Mouse (Mus musculus): ENCODE data around the gene Gm20715. TPM values are rescaled to one million over a fixed set of nuclear protein-coding genes. Genes with fewer than 3 reads are reported as not detected.
"Not testable (repeated sequence)": the region's sequence is repeated elsewhere in the genome, so short reads cannot be mapped to it uniquely, and the experiment has no call there.

The Gm20715 gene
- polyA plus RNA-seq, 1 experiment = not detected

GRCm38 (mm10) chr7:6456399-6456798 is 46.3 kb downstream of the Gm20715 start:
- Histone ChIP-seq H3K4me3 (replicated peaks) (no peak overlapping the region), H3K36me3 (ENCODE audit: control insufficient read depth) (no peaks in the 10 kb centered on the region), H3K9me3 (ENCODE audit: control insufficient read depth, low read length) (peaks cover 7% of the 10 kb centered on the region), H3K4me1 (ENCODE audit: control insufficient read depth) (no peaks in the 10 kb centered on the region), H3K27me3 (ENCODE audit: control insufficient read depth) (no peaks in the 10 kb centered on the region)
- TF ChIP-seq GATA1 (IDR thresholded peaks at IDR 0.05; ENCODE audit: low read length) = no peak
- no peak for TF ChIP-seq TAL1 (IDR thresholded peaks at IDR 0.05; ENCODE audit: low read length)

GRCm38 (mm10) chr7:6466951-6467350 is 56.9 kb downstream of the Gm20715 start, which contains the start of gene Olfr1346:
TSS of gene Olfr1346 (plus strand) at chr7:6467101.
- H3K36me3 ChIP-seq (ENCODE audit: control insufficient read depth) = no peaks in the 10 kb centered on the region
- no peak for TF ChIP-seq GATA1 (IDR thresholded peaks at IDR 0.05; ENCODE audit: low read length)
- no peak for TF ChIP-seq TAL1 (IDR thresholded peaks at IDR 0.05; ENCODE audit: low read length)
- no peaks in the 10 kb centered on the region for H3K27me3 ChIP-seq (ENCODE audit: control insufficient read depth)
- no peaks in the 10 kb centered on the region for H3K4me1 ChIP-seq (ENCODE audit: control insufficient read depth)
- no peaks in the 10 kb centered on the region for H3K9me3 ChIP-seq (ENCODE audit: control insufficient read depth, low read length)
- H3K4me3 ChIP-seq (replicated peaks) = no peak within 1 kb of the TSS

GRCm38 (mm10) chr7:6477633-6478032 is 67.6 kb downstream of the Gm20715 start:
- not testable (repeated sequence) for H3K4me1 ChIP-seq (ENCODE audit: control insufficient read depth); H3K36me3 ChIP-seq (ENCODE audit: control insufficient read depth); H3K9me3 ChIP-seq (ENCODE audit: control insufficient read depth, low read length); H3K27me3 ChIP-seq (ENCODE audit: control insufficient read depth); H3K4me3 ChIP-seq (replicated peaks)

- H3K4me1 ChIP-seq (ENCODE audit: control insufficient read depth) = no peaks in the 10 kb centered on the region
- H3K9me3 ChIP-seq (ENCODE audit: control insufficient read depth, low read length) = peaks cover 9% of the 10 kb centered on the region
- no peak for TF ChIP-seq GATA1 (IDR thresholded peaks at IDR 0.05; ENCODE audit: low read length)
- TF ChIP-seq TAL1 (IDR thresholded peaks at IDR 0.05; ENCODE audit: low read length) = no peak
- H3K27me3 ChIP-seq (ENCODE audit: control insufficient read depth) = no peaks in the 10 kb centered on the region
- H3K4me3 ChIP-seq (replicated peaks) = no peak within 1 kb of the TSS
- no peaks in the 10 kb centered on the region for H3K36me3 ChIP-seq (ENCODE audit: control insufficient read depth)
Observed at GRCm38 (mm10) chr7:6486841-6487240, 76.8 kb downstream of the Gm20715 start, which contains the start of gene Olfr5. TSS of gene Olfr5 (minus strand) at chr7:6486941.

Other genes starting within 250 kb of the Gm20715 start
- gene Zfp444, start 238.1 kb upstream of the Gm20715 start, polyA plus RNA-seq (2012) = 1.7 and 1.8 TPM in 2 replicates
- gene Galp, start 213.2 kb upstream of the Gm20715 start, polyA plus RNA-seq (2012) = not detected in 2 replicates
- not detected in 2 replicates for gene Zscan5b, start 188.0 kb upstream of the Gm20715 start, polyA plus RNA-seq (2012)
- not detected in 2 replicates for gene Epp13, start 157.6 kb upstream of the Gm20715 start, polyA plus RNA-seq (2012)
- 0.06 and 0.07 TPM in 2 replicates for gene Zfp667, start 123.7 kb upstream of the Gm20715 start, polyA plus RNA-seq (2012)
- 0.02 TPM in 1 of 2 replicates, not detected in the other for gene Zfp583, start 79.0 kb upstream of the Gm20715 start, polyA plus RNA-seq (2012)
- gene Gm3854, start 66.5 kb upstream of the Gm20715 start, polyA plus RNA-seq (2012) = not detected in 2 replicates
- gene Zfp78, start 47.0 kb upstream of the Gm20715 start, polyA plus RNA-seq (2012) = not detected in 2 replicates
- 0.01 TPM in 1 of 2 replicates, not detected in the other for gene Zfp28, start 27.0 kb upstream of the Gm20715 start, polyA plus RNA-seq (2012)
- not detected in 2 replicates for gene Smim17, start 11.6 kb upstream of the Gm20715 start, polyA plus RNA-seq (2012)
- not detected in 2 replicates for gene Olfr1344, start 28.4 kb downstream of the Gm20715 start, polyA plus RNA-seq (2012)
- gene Olfr1336, start 45.9 kb downstream of the Gm20715 start, polyA plus RNA-seq (2012) = 0.01 TPM in 1 of 2 replicates, not detected in the other
- gene Olfr1346, start 56.8 kb downstream of the Gm20715 start, polyA plus RNA-seq (2012) = not detected in 2 replicates
- gene Olfr5, start 76.7 kb downstream of the Gm20715 start, polyA plus RNA-seq (2012) = not detected in 2 replicates
- not detected in 2 replicates for gene Olfr1347, start 89.5 kb downstream of the Gm20715 start, polyA plus RNA-seq (2012)
- not detected in 2 replicates for gene Olfr1348, start 98.5 kb downstream of the Gm20715 start, polyA plus RNA-seq (2012)
- not detected in 2 replicates for gene Olfr1349, start 112.7 kb downstream of the Gm20715 start, polyA plus RNA-seq (2012)
- not detected in 2 replicates for gene Olfr1350, start 154.6 kb downstream of the Gm20715 start, polyA plus RNA-seq (2012)

All from erythroblast, embryonic 14.5 days (primary cell).